10 mouse cellular contexts compared by ENCODE assay signal in the genomic region with DNA sequence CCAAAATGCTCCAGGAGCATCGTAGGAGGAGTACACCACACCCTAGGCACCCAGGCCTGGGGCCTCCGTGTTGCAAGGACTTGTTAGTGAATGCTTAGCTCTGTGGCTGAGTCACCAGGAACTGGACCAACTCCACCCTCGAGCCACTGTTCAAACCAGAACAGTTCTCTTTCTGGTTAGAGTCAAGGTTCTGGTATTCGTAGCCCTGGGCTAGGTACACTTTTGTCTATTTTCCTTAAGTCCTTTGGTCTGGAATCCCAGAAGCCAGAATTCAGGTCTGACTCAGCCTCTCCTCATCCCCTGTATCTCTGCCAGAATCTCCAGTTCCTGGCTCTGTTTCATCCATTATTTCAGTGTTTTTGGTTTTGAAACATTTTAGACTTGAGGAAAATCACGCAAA.
A peak's percentile ranks its signal among the peaks of the same experiment; 100 is the strongest.
DNase-seq lines count a peak whose midpoint lies in the region; ATAC-seq lines count a peak whose summit lies in the region.
"Had no signal": no experiment of that assay in that cellular context is flagged by ENCODE, and none has a peak within 500 bp of the region (broad histone marks: within the 10 kb centered on the region; RNA-seq: fewer than 3 reads in every experiment).

No protein-coding gene starts in this region.

- no peak overlapping the region for H3K4me3 ChIP-seq in kidney, embryonic 15.5 days (replicated peaks)
- no peak overlapping the region for H3K4me3 ChIP-seq in intestine, embryonic 16.5 days (ENCODE audit: low read length)
- H3K4me3 ChIP-seq: heart, embryonic 15.5 days had no signal

- H3K9me3 ChIP-seq in kidney, embryonic 15.5 days (replicated peaks) = no peaks in the 10 kb centered on the region
- H3K9me3 ChIP-seq in intestine, embryonic 16.5 days (ENCODE audit: control insufficient read depth, low read length) = no peaks in the 10 kb centered on the region
- H3K9me3 ChIP-seq: heart, embryonic 15.5 days had no signal

- peak; percentile 26 for DNase-seq in heart, adult 8-10 months (ENCODE audit: low spot score)
- no peak for DNase-seq in heart, postnatal 10 days
- peak; percentile 35 to 63 for DNase-seq in urinary bladder, postnatal 36 days (ENCODE audit: low spot score in 2 of 2)
- DNase-seq in urinary bladder, postnatal 4 days (ENCODE audit: low spot score in 2 of 2) = no peak
- peak; percentile 46 for DNase-seq in fat pad, adult 2 months (ENCODE audit: extremely low read depth, low read depth, low spot score)
- DNase-seq: cerebellum, postnatal 25 days; liver had no signal

- H3K4me2 ChIP-seq in kidney, embryonic 15.5 days = no peak overlapping the region
- H3K4me2 ChIP-seq in intestine, embryonic 16.5 days (ENCODE audit: low read depth, low read length) = no peak overlapping the region
- H3K4me2 ChIP-seq: heart, embryonic 15.5 days had no signal

- no peaks in the 10 kb centered on the region for H3K36me3 ChIP-seq in kidney, embryonic 15.5 days
- no peaks in the 10 kb centered on the region for H3K36me3 ChIP-seq in intestine, embryonic 16.5 days (ENCODE audit: control insufficient read depth, insufficient read depth, low read length)
- H3K36me3 ChIP-seq: heart, embryonic 15.5 days had no signal

- H3K27ac ChIP-seq in kidney, embryonic 15.5 days = no peak overlapping the region
- no peak overlapping the region for H3K27ac ChIP-seq in intestine, embryonic 16.5 days (ENCODE audit: low read length)
- H3K27ac ChIP-seq: heart, embryonic 15.5 days had no signal

- intact Hi-C loops in heart, postnatal 10 days (cut with DNase I) = no loop called here

- peaks cover 37% of the 10 kb centered on the region for H3K4me1 ChIP-seq in kidney, embryonic 15.5 days
- peaks cover 13% of the 10 kb centered on the region for H3K4me1 ChIP-seq in intestine, embryonic 16.5 days (ENCODE audit: control insufficient read depth, insufficient read depth, low read length)

- no peak for ATAC-seq in kidney, embryonic 15.5 days (replicated peaks; ENCODE audit: low FRiP score)
- ATAC-seq in intestine, embryonic 16.5 days = no peak

- no peaks in the 10 kb centered on the region for H3K27me3 ChIP-seq in kidney, embryonic 15.5 days
- no peaks in the 10 kb centered on the region for H3K27me3 ChIP-seq in intestine, embryonic 16.5 days (replicated peaks; ENCODE audit: control insufficient read depth, insufficient read depth, low read length)
- H3K27me3 ChIP-seq: heart, embryonic 15.5 days had no signal

- WGBS in kidney, embryonic 15.5 days = 83% methylated on average over 5 of the region's 5 CpGs
- 80% methylated on average over 5 of the region's 5 CpGs for WGBS in intestine, embryonic 16.5 days

- no peak overlapping the region for H3K9ac ChIP-seq in kidney, embryonic 15.5 days
- H3K9ac ChIP-seq in intestine, embryonic 16.5 days (ENCODE audit: low read depth, low read length) = no peak overlapping the region
- H3K9ac ChIP-seq: heart, embryonic 15.5 days had no signal

Comparison
In these comparisons a context has a peak if more than half of its experiments do, and no peak if none do; other contexts are left out.
1. DNase-seq: peak in heart, adult 8-10 months (single experiment), urinary bladder, postnatal 36 days (2 of 2) and fat pad, adult 2 months (single experiment); none in heart, postnatal 10 days (0 of 2) and urinary bladder, postnatal 4 days (0 of 2).